Mouse (Mus musculus) thymus, postnatal 0 days (tissue): ENCODE measurements around the gene Ldlrad2. TPM values are rescaled to one million over a fixed set of nuclear protein-coding genes. Genes with fewer than 3 reads are reported as not detected.
"Not testable (repeated sequence)": the region's sequence is repeated elsewhere in the genome, so short reads cannot be mapped to it uniquely, and the experiment has no call there.

ENCODE experiments used
- DNase-seq: peaks from one replicate; pipeline ENCODE4 v3.0.0-alpha.2; 2015; ENCODE audit warnings: low spot score
- polyA plus RNA-seq: library from polyadenylated mRNA; unstranded; fragments of >200 nt; fragmentation: Nextera tagmentation; extraction: Ambion mirVana; gene quantifications from 2 replicates; pipeline ENCODE4 v1.2.1, GENCODE M21; 2015

Ldlrad2 gene
- not detected in 2 replicates for polyA plus RNA-seq

- DNase-seq, result no peak
Measured at GRCm38 (mm10) chr4:137574469-137574868, at the start of gene Ldlrad2. TSS of gene Ldlrad2 (minus strand) at chr4:137574569.

- DNase-seq, result no peak
Measured at GRCm38 (mm10) chr4:137622847-137623246, 48.5 kb upstream of the Ldlrad2 start.

- no peak for DNase-seq
Measured at GRCm38 (mm10) chr4:137610256-137610655, 35.9 kb upstream of the Ldlrad2 start.

- peak; percentile 49 for DNase-seq
Measured at GRCm38 (mm10) chr4:137609702-137610101, 35.3 kb upstream of the Ldlrad2 start.

GRCm38 (mm10) chr4:137609281-137609680 is 34.9 kb upstream of the Ldlrad2 start:
- no peak for DNase-seq

GRCm38 (mm10) chr4:137607023-137607422 is 32.7 kb upstream of the Ldlrad2 start:
- DNase-seq, result no peak

- peak; percentile 35 for DNase-seq
Measured at GRCm38 (mm10) chr4:137603449-137604171, 29.2 kb upstream of the Ldlrad2 start.

- no peak for DNase-seq
Measured at GRCm38 (mm10) chr4:137598577-137598976, 24.2 kb upstream of the Ldlrad2 start.

GRCm38 (mm10) chr4:137597098-137597630 is 22.8 kb upstream of the Ldlrad2 start:
- DNase-seq, result no peak

- peak; percentile 66 for DNase-seq
Measured at GRCm38 (mm10) chr4:137594496-137595270, 20.3 kb upstream of the Ldlrad2 start.

GRCm38 (mm10) chr4:137593601-137594495 is 19.5 kb upstream of the Ldlrad2 start, which contains the start of gene Usp48:
TSS of gene Usp48 (plus strand) at chr4:137593755.
- peak; percentile 99 for DNase-seq

- no peak for DNase-seq
Measured at GRCm38 (mm10) chr4:137590961-137591360, 16.6 kb upstream of the Ldlrad2 start.

- DNase-seq, result no peak
Measured at GRCm38 (mm10) chr4:137589586-137589985, 15.2 kb upstream of the Ldlrad2 start.

GRCm38 (mm10) chr4:137589095-137589494 is 14.7 kb upstream of the Ldlrad2 start:
- DNase-seq, result not testable (repeated sequence)

GRCm38 (mm10) chr4:137581815-137582214 is 7.4 kb upstream of the Ldlrad2 start:
- peak; percentile 54 for DNase-seq

- DNase-seq, result no peak
Measured at GRCm38 (mm10) chr4:137580299-137580698, 5.9 kb upstream of the Ldlrad2 start.

- DNase-seq, result no peak
Measured at GRCm38 (mm10) chr4:137579789-137580188, 5.4 kb upstream of the Ldlrad2 start.

GRCm38 (mm10) chr4:137578181-137578845 is 3.9 kb upstream of the Ldlrad2 start:
- peak; percentile 34 for DNase-seq

- DNase-seq, result no peak
Measured at GRCm38 (mm10) chr4:137577486-137577885, 3.1 kb upstream of the Ldlrad2 start.

GRCm38 (mm10) chr4:137569873-137570272 is 4.5 kb downstream of the Ldlrad2 start:
- no peak for DNase-seq
